Mouse (Mus musculus) urinary bladder, adult 18-20 months (tissue): Measurements from ENCODE around the gene Pcnx2.
A peak's percentile ranks its signal among the peaks of the same experiment; 100 is the strongest.

Source experiments
- DNase-seq, 2 experiments: peaks; one replicate each; pipeline ENCODE4 v3.0.0; 2022; ENCODE audit warnings: low spot score in 2 of 2, mixed read lengths in 2 of 2

Gene Pcnx2

GRCm38 (mm10) chr8:125822065-125822464, 76.1 kb downstream of the Pcnx2 start:
- no peak for DNase-seq

DNA sequence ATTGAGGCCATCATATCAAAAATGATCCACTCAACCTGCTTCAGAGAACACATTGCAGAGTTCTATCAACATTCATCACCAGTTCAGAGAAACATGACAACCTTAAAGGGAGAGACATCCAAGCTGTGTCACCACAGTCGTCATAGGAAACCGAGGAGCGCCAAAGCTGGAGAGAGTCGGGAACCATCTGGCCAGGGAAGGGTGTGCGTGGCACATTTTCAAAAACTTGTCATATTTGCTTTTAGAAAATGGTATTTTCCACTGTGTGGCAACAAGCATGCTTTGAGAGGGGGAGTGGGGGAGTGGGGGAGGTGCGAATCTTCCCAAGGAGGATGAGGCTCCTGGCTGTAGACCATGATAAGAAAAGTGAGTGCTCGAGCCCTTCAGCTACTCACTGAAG, 78.3 kb downstream of the Pcnx2 start:
- no peak for DNase-seq

GRCm38 (mm10) chr8:125818796-125819195, 79.3 kb downstream of the Pcnx2 start:
- DNase-seq = no peak

DNA sequence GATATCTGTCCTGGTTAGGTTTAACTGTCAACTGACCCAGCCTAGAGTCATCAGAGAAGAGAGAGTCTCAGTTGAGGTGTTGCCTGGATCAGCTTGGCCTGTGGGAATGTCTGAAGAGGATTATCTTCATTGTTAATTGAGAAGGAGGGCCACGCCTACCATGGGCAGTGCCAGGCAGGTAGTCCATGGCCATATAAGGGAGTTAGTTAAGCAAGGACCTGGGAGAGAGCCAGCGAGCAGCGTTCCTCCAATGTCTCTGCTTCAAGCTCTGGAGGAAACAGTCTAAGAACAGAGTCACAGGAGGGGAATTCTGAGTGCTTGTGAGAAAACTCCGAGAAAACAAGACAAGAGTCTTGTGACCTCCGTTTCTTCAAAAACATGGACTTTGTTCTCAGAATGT, 81.4 kb downstream of the Pcnx2 start:
- no peak for DNase-seq

GRCm38 (mm10) chr8:125808826-125809225, 89.3 kb downstream of the Pcnx2 start:
- DNase-seq = no peak

DNA sequence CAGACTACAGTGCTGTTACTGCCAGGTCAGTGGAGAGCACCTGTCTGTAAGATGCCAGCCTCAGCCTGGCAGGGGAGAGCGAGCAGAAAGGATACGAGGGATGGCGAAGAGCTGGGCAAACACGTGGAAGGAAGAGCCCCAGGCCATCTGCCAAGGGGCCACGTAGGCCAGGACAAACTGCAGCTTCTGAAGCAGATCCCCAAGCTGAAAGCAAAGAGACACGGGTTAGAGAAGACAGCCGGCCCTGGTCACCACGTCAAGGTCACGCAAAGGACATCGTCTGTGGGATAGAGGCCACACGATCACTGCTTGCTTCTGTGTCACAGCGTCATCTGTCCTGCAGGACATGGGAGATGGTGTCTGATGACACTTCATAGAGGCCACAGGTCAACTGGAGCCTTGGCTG, 90.2 kb downstream of the Pcnx2 start:
- DNase-seq = no peak

- DNase-seq = no peak
These were observed 91.7 kb downstream of the Pcnx2 start for GRCm38 (mm10) chr8:125806459-125806858.

DNA sequence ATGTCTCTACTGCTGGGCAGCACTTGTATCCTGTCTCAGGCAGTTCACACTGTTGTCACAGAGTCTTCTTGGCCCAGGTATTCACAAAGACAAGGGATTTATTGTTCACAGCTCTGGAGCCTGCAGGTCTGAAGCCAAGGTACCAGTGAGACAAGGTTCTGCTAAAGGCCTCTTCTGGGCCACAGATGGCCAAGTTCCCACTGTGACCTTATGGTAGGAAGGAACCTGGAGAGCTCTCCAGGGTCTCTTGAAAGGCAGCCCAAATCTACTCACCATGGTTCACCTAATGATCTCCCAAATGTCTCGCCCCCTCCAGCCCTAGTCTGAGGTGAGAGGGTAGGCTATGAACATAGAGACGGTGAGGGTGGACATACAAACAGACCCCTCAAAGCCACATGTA, 101.1 kb downstream of the Pcnx2 start:
- DNase-seq = no peak

- DNase-seq = no peak
These were observed 102.8 kb downstream of the Pcnx2 start for GRCm38 (mm10) chr8:125795341-125795740.

GRCm38 (mm10) chr8:125792816-125793455, 105.2 kb downstream of the Pcnx2 start:
- DNase-seq = no peak

DNA sequence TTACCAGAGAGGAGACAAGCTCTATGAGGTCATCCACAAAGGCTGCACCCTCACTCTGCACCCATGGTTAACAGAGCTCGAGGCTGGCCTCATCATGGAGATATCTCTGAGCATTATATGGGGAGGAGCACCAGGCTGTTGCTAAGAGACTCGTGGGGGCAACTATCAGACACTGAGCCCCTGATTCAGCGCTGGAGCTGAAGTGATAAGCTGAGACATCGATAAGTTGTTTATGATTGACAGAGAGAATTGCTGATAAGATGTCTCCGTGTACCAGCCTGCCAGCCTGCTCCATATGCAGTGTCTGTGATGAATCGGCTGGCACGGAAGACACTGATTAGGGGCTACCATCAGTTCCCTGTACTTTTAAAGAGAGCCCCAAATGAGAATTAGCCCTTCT, 111.2 kb downstream of the Pcnx2 start:
- DNase-seq = no peak

- no peak for DNase-seq
These were observed 116.0 kb downstream of the Pcnx2 start for GRCm38 (mm10) chr8:125782161-125782560.

DNA sequence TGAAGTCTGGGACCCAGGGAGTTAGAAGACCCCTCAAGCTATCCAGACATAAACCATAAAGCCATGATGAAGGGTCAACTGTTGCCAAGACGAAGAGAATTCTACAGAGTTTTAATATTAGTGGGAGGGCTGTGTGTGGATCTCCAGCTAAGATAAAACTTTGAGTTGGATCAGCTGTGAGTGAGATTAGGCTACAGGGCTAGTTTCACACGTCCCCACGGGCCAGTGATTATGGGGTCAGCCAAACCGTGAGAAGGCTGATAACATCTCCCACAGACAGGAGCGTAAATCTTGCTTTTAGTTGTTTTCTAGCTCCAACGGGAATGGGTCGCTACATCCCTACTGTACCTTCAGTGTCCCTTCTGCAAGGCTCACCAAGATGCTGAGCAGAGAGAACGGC, 118.5 kb downstream of the Pcnx2 start:
- no peak for DNase-seq

GRCm38 (mm10) chr8:125778919-125779318, 119.2 kb downstream of the Pcnx2 start:
- DNase-seq = no peak

DNA sequence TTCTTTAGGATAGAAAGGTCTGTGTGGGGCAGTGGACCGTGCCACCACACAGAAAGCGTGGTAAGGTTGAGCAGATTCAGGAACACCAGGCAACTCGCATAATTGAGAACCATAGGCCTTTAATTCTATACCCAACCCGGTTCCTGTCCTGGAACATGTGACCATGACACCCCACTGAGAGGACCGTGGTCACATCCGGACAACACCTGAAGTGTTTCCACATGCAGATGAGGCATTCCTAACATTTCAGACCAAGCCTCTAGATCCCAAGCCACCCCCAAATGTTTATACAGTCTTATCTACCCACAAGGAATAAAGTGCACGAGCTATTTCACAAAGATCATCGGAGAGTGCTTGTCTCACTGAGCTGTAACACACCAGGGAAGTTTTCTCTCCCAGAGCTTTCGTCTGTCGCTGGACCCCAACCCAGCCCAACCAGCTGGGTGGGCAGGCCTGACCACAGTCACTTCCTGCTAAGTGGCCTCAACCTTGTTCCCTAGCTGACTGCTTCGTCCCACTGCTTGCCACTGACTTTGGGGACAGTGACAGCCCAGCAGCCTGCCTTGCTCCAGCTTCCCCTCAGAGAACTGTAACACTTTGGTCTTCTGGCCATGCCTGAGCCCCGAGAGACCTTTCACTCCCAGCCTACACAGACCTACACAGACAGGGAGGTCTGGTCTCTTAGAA, 120.5 kb downstream of the Pcnx2 start:
- no peak for DNase-seq

- peak; percentile 26 to 80 for DNase-seq
These were observed 121.3 kb downstream of the Pcnx2 start for GRCm38 (mm10) chr8:125776800-125777199.

GRCm38 (mm10) chr8:125776314-125776713, 121.8 kb downstream of the Pcnx2 start:
- DNase-seq = no peak

DNA sequence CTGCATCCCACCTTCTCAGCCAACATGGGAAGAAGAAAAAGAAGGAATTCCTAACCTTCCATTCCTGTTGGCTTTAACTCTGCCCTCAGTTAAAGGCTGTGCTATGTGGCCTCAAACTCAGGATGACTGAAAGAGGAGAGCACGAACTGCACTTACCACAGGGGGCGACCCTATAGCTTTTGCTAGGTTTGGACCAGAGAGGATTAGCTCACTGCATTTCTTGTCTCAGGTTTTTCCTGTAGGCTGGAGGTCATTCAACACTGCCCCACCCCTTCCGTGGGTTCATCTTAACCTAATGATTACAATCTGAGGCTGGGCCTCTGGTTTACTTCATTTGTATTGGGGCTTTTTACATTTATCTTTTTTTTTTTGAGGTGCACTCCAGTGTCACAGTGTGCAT, 123.1 kb downstream of the Pcnx2 start:
- no peak for DNase-seq

DNA sequence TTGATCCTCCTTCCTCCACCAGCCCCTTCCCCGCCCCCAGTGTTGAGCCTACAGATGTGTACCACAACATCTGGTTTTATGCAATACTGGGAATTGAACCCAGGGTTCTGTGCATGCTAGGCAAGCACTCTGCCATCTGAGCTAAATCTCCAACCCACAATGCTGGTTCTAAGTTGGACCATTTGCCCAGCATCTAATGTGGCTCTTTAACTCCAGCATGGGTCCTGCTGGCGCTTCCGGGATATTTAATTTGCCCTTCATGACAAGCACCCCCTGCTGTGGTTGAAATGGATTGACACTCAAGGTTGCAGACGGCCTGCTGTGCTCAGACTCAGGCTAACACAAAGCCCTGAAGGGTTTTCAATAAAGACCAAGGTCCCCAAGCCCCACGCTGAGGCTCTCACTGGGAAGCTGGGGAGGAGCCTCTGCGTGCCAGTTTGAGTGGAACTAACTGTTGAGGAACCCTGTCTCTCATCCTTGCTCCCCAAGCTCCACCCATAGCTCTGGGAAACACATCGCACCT, 124.8 kb downstream of the Pcnx2 start:
- no peak for DNase-seq

- no peak for DNase-seq
These were observed 125.8 kb downstream of the Pcnx2 start for GRCm38 (mm10) chr8:125772300-125772699.

DNA sequence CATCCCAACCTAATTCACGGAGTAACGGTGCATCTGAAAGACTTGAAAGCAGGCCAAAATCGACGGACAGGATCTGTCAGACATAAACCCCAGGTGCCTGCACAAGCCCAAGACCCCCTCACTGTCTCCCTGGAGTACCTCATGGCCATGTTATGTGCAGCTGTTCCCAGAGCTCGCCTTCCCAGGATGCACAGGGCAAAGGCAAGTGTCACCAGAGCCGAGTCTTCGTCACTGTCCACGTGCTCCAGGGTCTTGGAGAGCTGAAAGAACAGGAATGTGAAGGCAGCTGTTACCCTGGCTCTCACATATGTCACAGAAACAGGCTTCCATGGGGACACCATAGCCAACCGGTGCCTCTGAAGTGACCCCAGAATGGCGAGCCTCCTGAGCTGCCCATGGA, 130.0 kb downstream of the Pcnx2 start:
- no peak for DNase-seq

DNA sequence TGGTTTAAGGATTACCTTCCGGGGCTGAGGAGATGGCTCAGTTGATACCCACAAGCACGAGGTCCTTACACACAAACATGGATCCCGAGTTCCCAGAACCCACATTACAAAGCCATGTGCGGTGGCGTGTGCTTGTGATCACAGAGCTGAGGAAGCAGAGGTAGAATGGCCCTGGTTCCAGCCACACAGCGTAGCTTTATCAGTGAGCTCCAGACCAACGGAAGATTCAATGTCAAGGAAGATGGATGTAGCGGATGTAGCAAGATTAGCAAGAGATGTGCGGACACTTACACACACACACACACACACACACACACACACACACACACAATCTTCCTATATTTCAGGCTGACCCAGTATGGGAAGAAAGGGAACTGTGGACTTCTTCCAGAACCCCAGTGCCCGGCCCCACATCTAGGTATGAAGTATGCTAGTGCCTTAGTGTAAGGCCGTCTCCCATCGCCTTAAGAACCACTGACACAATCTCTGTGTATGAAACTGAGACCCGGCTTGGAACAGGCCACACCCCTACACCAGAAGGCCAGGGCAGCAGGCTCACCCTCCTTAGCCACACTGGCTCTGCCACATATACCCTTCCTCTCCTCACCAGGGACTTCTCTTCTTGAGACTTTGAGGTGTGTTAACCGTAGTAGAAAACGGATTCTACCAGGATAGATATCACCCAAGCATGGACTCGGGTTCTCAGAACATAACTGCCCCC, 134.9 kb downstream of the Pcnx2 start:
- DNase-seq = no peak

GRCm38 (mm10) chr8:125759022-125759421, 139.1 kb downstream of the Pcnx2 start:
- no peak for DNase-seq
